Mouse (Mus musculus) limb, embryonic 11.5 days (tissue): ENCODE results near the gene Ficd. TPM values are rescaled to one million over a fixed set of nuclear protein-coding genes. Genes with fewer than 3 reads are reported as not detected.

ENCODE experiments used
- polyA plus RNA-seq: library from polyadenylated mRNA; unstranded; fragments of >200 nt; fragmentation: Nextera tagmentation; extraction: Ambion mirVana; gene quantifications from 2 replicates; pipeline ENCODE4 v1.2.1, GENCODE M21; 2014

The Ficd gene
- polyA plus RNA-seq, 1 experiment from 2014 or later: 3.7 TPM

Other genes starting within 250 kb of the Ficd start
- 2.0 and 2.9 TPM in 2 replicates for gene Wscd2, start 245.5 kb upstream of the Ficd start, polyA plus RNA-seq
- 2.4 and 2.7 TPM in 2 replicates for gene Cmklr1, start 85.4 kb upstream of the Ficd start, polyA plus RNA-seq
- gene 1700069L16Rik, start 11.0 kb upstream of the Ficd start, polyA plus RNA-seq: not detected in 2 replicates
- 64.6 and 78.0 TPM in 2 replicates for gene Sart3, start 36.7 kb downstream of the Ficd start, polyA plus RNA-seq
- gene Iscu, start 36.9 kb downstream of the Ficd start, polyA plus RNA-seq: 106 and 112 TPM in 2 replicates
- 112 and 131 TPM in 2 replicates for gene Tmem119, start 64.7 kb downstream of the Ficd start, polyA plus RNA-seq
- 0.79 and 1.6 TPM in 2 replicates for gene Selplg, start 96.8 kb downstream of the Ficd start, polyA plus RNA-seq
- 94.9 and 107 TPM in 2 replicates for gene Coro1c, start 173.0 kb downstream of the Ficd start, polyA plus RNA-seq